Mouse (Mus musculus) embryonic facial prominence, embryonic 14.5 days (tissue): ENCODE data around the gene Coq8a. TPM values are rescaled to one million over a fixed set of nuclear protein-coding genes. Genes with fewer than 3 reads are reported as not detected.

ENCODE experiments used
- ATAC-seq: fragments of 200-750 bp; cut with Nextera tagmentation; 2 replicates; pipeline ENCODE4 v1.8.0; 2017; ENCODE audit warnings: low read depth, moderate number of reproducible peaks, moderate TSS enrichment
- DNase-seq: peaks from one replicate; pipeline ENCODE4 v3.0.0-alpha.2; 2015; ENCODE audit warnings: low spot score
- H3K27ac ChIP-seq: fragments of 300-500 bp; sonication (generic); replicated peaks from 2 replicates; pipeline ENCODE4 v1.5.1; 2014; ENCODE audit warnings: low read depth, mild to moderate bottlenecking, low read length, moderate library complexity
- H3K27me3 ChIP-seq: fragments of 300-500 bp; sonication (generic); replicated peaks from 2 replicates; pipeline ENCODE4 v1.6.1; 2014; ENCODE audit warnings: low read length; ENCODE audit not compliant: control insufficient read depth, insufficient read depth
- H3K36me3 ChIP-seq: fragments of 300-500 bp; sonication (generic); 2 replicates; pipeline ENCODE4 v1.6.1; 2014; ENCODE audit warnings: low read length, mixed read lengths; ENCODE audit not compliant: control insufficient read depth, insufficient read depth
- H3K4me1 ChIP-seq: fragments of 300-500 bp; sonication (generic); 2 replicates; pipeline ENCODE4 v1.6.1; 2014; ENCODE audit warnings: antibody characterized with exemption, low read length; ENCODE audit not compliant: control insufficient read depth, insufficient read depth
- H3K4me2 ChIP-seq: fragments of 300-500 bp; sonication (generic); 2 replicates; pipeline ENCODE4 v1.6.1; 2014; ENCODE audit warnings: low read depth, mild to moderate bottlenecking, low read length, moderate library complexity, mixed read lengths
- H3K4me3 ChIP-seq: fragments of 300-500 bp; sonication (generic); 2 replicates; pipeline ENCODE4 v1.5.1; 2014; ENCODE audit warnings: low read depth, mild to moderate bottlenecking, low read length
- H3K9ac ChIP-seq: fragments of 300-500 bp; sonication (generic); 2 replicates; pipeline ENCODE4 v1.6.1; 2014; ENCODE audit warnings: low read depth, mild to moderate bottlenecking, low read length, moderate library complexity, mixed read lengths
- H3K9me3 ChIP-seq: fragments of 300-500 bp; sonication (generic); 2 replicates; pipeline ENCODE4 v1.6.1; 2016; ENCODE audit warnings: low read length; ENCODE audit not compliant: control insufficient read depth
- WGBS: fragments of 180-500 bp; shearing (Covaris S2); extraction: QIAGEN DNeasy Blood & Tissue Kit; methylation state at CpG from one replicate; pipeline ENCODE4 v1.1.7; 2014; 5-methylcytosine and 5-hydroxymethylcytosine counted together
- polyA plus RNA-seq: library from polyadenylated mRNA; unstranded; fragments of >200 nt; fragmentation: Nextera tagmentation; extraction: Ambion mirVana; gene quantifications from 2 replicates; pipeline ENCODE4 v1.2.1, GENCODE M21; 2014

The Coq8a gene
- polyA plus RNA-seq, 1 experiment from 2014 or later: 24.7 TPM

GRCm38 (mm10) chr1:180140970-180141369, 58.4 kb downstream of the Coq8a start:
- no peak for ATAC-seq
- H3K36me3 ChIP-seq: peaks cover 69% of the 10 kb centered on the region

GRCm38 (mm10) chr1:180139158-180139557, 60.2 kb downstream of the Coq8a start:
- WGBS: 50% methylated on average over 4 of the region's 4 CpGs
- peak; percentile 47; the same call in 1 of the 2 replicates for ATAC-seq
- Histone ChIP-seq H3K27ac (no peak overlapping the region), H3K4me1 (no peaks in the 10 kb centered on the region), H3K4me2 (no peak overlapping the region), H3K9me3 (no peaks in the 10 kb centered on the region), H3K9ac (no peak overlapping the region), H3K36me3 (peaks cover 63% of the 10 kb centered on the region), H3K27me3 (no peaks in the 10 kb centered on the region), H3K4me3 (no peak overlapping the region)
- DNase-seq: peak; percentile 22

More at GRCm38 (mm10) chr1:180140970-180141369, 58.4 kb downstream of the Coq8a start:
- Histone ChIP-seq H3K4me1 (no peaks in the 10 kb centered on the region), H3K27ac (no peak overlapping the region), H3K27me3 (no peaks in the 10 kb centered on the region), H3K4me3 (no peak overlapping the region), H3K9ac (no peak overlapping the region), H3K9me3 (no peaks in the 10 kb centered on the region), H3K4me2 (no peak overlapping the region)
- WGBS: 92% methylated on average over 2 of the region's 2 CpGs
- no peak for DNase-seq

GRCm38 (mm10) chr1:180132187-180132586, 67.2 kb downstream of the Coq8a start:
- no peak overlapping the region for H3K4me2 ChIP-seq
- no peak overlapping the region for H3K4me3 ChIP-seq
- no peak overlapping the region for H3K9ac ChIP-seq
- peaks cover 21% of the 10 kb centered on the region; the same call in 1 of the 2 replicates for H3K36me3 ChIP-seq
- DNase-seq (no peak), ATAC-seq (no peak)
- no peaks in the 10 kb centered on the region for H3K9me3 ChIP-seq
- H3K4me1 ChIP-seq: no peaks in the 10 kb centered on the region
- no peaks in the 10 kb centered on the region for H3K27me3 ChIP-seq
- no peak overlapping the region for H3K27ac ChIP-seq
- 82% methylated on average over 4 of the region's 4 CpGs for WGBS

- 63% methylated on average over 3 of the region's 3 CpGs for WGBS
Measured at GRCm38 (mm10) chr1:180131402-180131801, 68.0 kb downstream of the Coq8a start.

GRCm38 (mm10) chr1:180128077-180128792, 71.2 kb downstream of the Coq8a start:
- H3K9ac ChIP-seq: no peak overlapping the region
- no peak overlapping the region for H3K4me3 ChIP-seq
- WGBS: 95% methylated on average over 5 of the region's 5 CpGs
- DNase-seq: no peak
- no peaks in the 10 kb centered on the region for H3K9me3 ChIP-seq
- H3K4me2 ChIP-seq: no peak overlapping the region
- ATAC-seq: no peak
- H3K27me3 ChIP-seq: no peaks in the 10 kb centered on the region
- H3K36me3 ChIP-seq: peaks cover 4% of the 10 kb centered on the region; the same call in 1 of the 2 replicates
- H3K4me1 ChIP-seq: no peaks in the 10 kb centered on the region
- no peak overlapping the region for H3K27ac ChIP-seq

More at GRCm38 (mm10) chr1:180131402-180131801, 68.0 kb downstream of the Coq8a start:
- no peak for ATAC-seq
- DNase-seq: no peak
- Histone ChIP-seq H3K4me2 (no peak overlapping the region), H3K4me1 (no peaks in the 10 kb centered on the region), H3K9ac (no peak overlapping the region), H3K9me3 (no peaks in the 10 kb centered on the region), H3K4me3 (no peak overlapping the region), H3K27ac (no peak overlapping the region), H3K36me3 (peaks cover 13% of the 10 kb centered on the region; the same call in 1 of the 2 replicates), H3K27me3 (no peaks in the 10 kb centered on the region)

GRCm38 (mm10) chr1:180118233-180118632, 81.2 kb downstream of the Coq8a start:
- no peak overlapping the region for H3K4me2 ChIP-seq
- H3K9me3 ChIP-seq: no peaks in the 10 kb centered on the region
- WGBS: 80% methylated on average over 8 of the region's 8 CpGs
- H3K9ac ChIP-seq: no peak overlapping the region
- no peaks in the 10 kb centered on the region for H3K27me3 ChIP-seq
- ATAC-seq (no peak), DNase-seq (peak; percentile 15)
- H3K36me3 ChIP-seq: peaks cover 36% of the 10 kb centered on the region
- H3K4me1 ChIP-seq: no peaks in the 10 kb centered on the region
- no peak overlapping the region for H3K4me3 ChIP-seq
- H3K27ac ChIP-seq: no peak overlapping the region

GRCm38 (mm10) chr1:180116525-180116924, 82.9 kb downstream of the Coq8a start:
- 80% methylated on average over 1 of the region's 1 CpGs for WGBS
- no peak overlapping the region for H3K4me3 ChIP-seq

More at GRCm38 (mm10) chr1:180116525-180116924, 82.9 kb downstream of the Coq8a start:
- H3K4me2 ChIP-seq: no peak overlapping the region
- H3K27ac ChIP-seq: no peak overlapping the region
- no peaks in the 10 kb centered on the region for H3K9me3 ChIP-seq
- no peak overlapping the region for H3K9ac ChIP-seq
- no peaks in the 10 kb centered on the region for H3K27me3 ChIP-seq
- peaks cover 39% of the 10 kb centered on the region for H3K36me3 ChIP-seq
- DNase-seq (no peak), ATAC-seq (no peak)
- H3K4me1 ChIP-seq: no peaks in the 10 kb centered on the region
